Mouse (Mus musculus) stomach, postnatal 0 days (tissue): ENCODE measurements around the gene Mad2l1.

Experiments
- CTCF ChIP-seq: IDR thresholded peaks from 2 replicates; pipeline ENCODE4 v1.5.1; 2016; ENCODE audit warnings: antibody characterized with exemption, low read depth, mild to moderate bottlenecking, moderate library complexity
- EP300 ChIP-seq: optimal IDR thresholded peaks from 2 replicates; pipeline ENCODE3; 2016; ENCODE audit warnings: antibody characterized with exemption

GRCm38 (mm10) chr6:66535966-66536365 lies 776 bp downstream of the Mad2l1 start:
- TF ChIP-seq CTCF (no peak), EP300 (no peak)
